Mouse (Mus musculus) ZHBTc4 (cell line): ENCODE data around the gene Ube2q1.

Experiments used
- DNase-seq: peaks from one replicate; pipeline ENCODE4 v3.0.0-alpha.2; 2011; ENCODE audit warnings: low read depth, low spot score

Gene Ube2q1

GRCm38 (mm10) chr3:89786275-89786674 is 12.9 kb downstream of the Ube2q1 start:
- no peak for DNase-seq

DNA sequence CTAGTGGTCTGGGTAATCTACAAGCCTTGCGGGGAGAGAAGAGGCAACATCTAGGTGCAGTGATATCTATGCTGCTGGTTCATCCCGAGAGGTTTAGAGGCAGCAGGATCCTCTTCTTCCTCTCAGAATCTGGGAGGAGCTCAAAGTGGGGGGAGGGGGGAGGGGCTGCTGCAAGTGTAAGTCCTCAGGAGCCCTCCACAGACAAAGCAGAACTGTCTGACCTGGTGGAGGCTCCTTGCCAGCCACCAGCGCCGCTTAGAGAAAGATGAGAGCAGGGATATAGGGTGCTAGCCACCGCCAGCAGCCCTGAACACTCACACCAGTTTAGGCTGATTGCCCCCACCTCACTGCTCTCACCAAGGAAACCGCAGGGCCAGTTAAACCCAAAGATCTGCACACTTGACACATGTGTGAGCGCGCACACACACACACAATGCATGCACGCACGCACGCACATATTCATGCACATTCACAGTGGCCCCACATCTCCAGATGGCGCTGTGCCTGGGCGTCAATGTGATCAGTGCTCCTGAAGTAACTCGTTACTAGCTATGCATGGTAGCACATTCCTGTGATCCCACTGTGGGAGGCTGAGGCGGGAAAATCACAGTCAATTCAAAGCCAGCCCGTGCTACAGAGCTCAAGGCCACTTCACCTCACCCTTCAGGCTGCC is 15.4 kb downstream of the Ube2q1 start:
- peak; percentile 76 for DNase-seq

GRCm38 (mm10) chr3:89794616-89795015 is 21.2 kb downstream of the Ube2q1 start:
- DNase-seq = peak; percentile 74

DNA sequence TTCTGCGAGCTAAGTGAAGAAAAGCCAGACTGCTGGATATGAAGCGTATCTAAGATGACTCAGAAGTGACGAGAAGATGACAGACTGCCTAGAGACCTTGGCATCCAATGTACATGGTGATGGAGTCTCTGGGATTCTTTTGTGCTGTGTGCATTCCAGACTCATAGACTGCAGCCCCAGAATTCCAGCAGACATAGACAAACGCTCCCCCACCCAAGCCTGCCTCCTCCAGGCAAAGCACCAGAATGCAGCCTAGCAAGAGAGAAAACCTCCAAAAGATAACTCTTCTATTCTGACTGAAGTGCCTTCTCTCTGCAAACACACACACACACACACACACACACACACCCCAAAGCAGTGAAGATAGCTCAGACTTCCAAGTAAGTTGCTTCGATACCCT is 22.3 kb downstream of the Ube2q1 start:
- DNase-seq = peak; percentile 85

- no peak for DNase-seq
Observed at GRCm38 (mm10) chr3:89796358-89796757, 22.9 kb downstream of the Ube2q1 start.

DNA sequence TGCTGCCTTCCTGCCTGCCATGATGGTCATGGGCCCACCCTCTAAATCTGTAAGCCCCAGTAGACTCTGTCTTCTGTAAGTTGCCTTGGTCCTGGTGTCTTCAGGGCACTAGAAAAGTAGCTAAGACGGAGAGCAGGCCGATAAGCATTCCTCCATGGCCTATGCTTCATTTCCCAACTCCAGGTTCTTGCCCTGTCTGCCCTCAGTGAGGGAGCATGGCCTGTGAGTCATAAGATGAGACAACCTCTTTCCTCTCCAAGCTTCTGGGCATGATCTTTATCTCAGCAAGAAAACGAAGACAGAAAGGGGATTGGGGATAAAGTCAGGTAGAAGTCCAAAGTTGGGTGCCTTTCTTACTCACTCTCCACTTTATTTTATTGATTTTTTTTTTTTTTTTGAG is 25.1 kb downstream of the Ube2q1 start:
- no peak for DNase-seq

DNA sequence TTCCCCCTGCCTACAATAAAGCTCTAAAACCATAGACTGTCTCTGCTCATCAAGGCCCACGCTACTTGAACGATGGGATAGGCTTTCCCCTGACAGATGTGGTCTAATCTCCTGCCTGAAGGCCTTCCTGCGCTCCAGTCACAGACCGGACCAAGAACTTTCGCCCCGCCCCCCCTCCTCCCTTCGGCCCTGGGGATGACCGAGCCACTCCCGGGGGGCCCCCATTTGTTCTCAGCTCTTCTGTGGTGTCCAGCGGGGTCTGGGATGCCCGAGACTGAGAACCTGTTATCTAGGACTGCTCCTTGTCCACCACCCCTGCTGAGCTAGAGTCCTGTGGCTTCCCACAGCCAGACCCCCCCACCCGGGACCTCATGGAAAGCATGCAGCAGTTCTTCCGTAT is 26.1 kb downstream of the Ube2q1 start:
- DNase-seq = peak; percentile 87

- peak; percentile 95 for DNase-seq
Observed at GRCm38 (mm10) chr3:89800078-89800477, 26.7 kb downstream of the Ube2q1 start.

GRCm38 (mm10) chr3:89800774-89801506 is 27.5 kb downstream of the Ube2q1 start:
- peak; percentile 81 for DNase-seq

DNA sequence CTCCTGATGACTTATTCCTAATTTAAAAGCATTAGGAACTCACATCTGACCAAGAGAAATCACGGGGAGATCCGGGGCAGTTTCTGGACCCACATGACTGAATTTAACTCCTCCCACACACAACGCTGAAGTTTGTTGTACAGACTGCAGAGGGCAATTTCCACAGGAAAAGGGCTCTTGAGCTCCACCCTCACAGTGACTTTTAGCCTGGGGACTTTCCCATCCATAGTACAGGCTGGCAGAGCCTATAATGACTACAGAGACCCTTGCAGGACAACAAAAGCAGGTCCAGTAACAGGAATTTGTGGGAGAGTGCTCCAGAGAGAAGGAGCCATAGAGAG is 28.1 kb downstream of the Ube2q1 start:
- peak; percentile 90 for DNase-seq

- no peak for DNase-seq
Observed at GRCm38 (mm10) chr3:89802876-89803275, 29.5 kb downstream of the Ube2q1 start.

- peak; percentile 49 for DNase-seq
Observed at GRCm38 (mm10) chr3:89805179-89805578, 31.8 kb downstream of the Ube2q1 start.

GRCm38 (mm10) chr3:89806751-89807150 is 33.3 kb downstream of the Ube2q1 start:
- DNase-seq = peak; percentile 79

- no peak for DNase-seq
Observed at GRCm38 (mm10) chr3:89807171-89807570, 33.8 kb downstream of the Ube2q1 start.

DNA sequence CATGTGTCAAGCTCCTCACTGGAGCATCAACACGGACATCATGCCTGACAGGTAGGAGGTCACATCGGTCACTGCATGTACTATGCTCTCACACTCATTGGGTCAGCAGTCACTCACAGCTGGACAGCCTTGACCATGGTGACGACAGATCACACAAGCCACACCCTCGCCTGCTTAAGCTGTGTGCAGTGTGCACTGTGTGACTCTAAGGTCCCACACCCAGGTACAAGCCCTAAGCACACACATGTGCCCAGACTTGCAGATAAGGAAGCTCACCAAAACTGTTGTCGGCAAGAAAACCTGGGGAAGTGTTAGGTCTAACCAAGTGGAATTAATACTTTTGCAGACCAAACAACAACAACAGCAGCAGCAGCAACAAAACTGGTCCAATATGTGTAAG is 34.5 kb downstream of the Ube2q1 start:
- no peak for DNase-seq

DNA sequence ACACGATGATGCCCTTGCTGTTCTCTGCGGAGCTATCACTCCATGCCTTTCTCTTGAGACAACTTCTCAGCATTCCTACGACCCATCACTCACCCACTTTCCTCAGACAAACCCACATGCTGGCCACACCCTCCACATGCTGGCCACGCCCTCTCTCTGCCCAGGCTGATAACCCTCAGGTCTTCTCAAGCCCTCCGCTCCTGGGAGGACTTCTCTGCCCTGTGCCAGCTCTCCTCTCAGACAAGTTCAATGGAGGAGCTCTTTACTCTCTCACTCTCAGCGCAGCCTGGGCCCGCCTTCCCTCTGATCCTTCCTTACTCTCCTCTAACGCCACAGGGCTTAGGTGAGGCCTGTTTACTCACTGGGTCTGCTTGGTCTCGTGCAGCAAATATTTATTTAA is 35.2 kb downstream of the Ube2q1 start:
- DNase-seq = peak; percentile 81

DNA sequence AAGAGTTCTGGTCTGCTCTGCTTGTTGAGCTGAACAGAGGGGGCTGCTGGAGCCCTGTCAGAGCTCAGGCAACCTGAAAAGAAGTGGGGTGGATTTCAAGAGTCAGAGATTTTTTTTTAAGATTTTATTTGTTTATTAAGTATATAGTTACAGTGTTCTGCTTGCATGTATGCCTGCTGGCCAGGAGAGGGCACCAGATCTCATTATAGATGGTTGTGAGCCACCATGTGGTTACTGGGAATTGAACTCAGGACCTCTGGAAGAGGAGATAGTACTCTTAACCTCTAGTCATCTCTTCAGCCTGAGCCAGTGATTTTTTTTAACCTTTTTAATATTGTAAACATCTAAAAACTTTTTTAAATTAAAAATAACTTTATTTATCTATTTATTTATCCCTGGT is 37.4 kb downstream of the Ube2q1 start:
- DNase-seq = peak; percentile 53

DNA sequence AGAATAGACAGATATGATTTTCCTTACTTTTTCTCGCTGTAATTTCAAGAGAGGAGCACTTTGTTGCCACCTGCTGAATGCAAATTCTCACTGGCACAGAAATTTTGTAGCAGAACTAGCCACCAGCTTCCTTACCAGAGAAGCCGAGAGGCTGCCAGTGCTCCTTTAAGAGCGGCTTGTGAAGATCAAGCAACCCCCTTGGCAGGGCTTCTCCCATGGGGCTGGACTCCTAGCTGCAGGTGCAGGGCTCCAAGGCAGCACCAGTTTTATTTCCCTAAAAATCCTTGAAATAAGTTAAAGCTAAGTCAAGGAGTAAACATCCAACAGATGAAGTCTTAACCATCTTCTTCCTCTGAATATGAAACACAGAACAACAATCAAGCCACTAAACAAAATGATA is 38.8 kb downstream of the Ube2q1 start:
- DNase-seq = no peak

- peak; percentile 47 for DNase-seq
Observed at GRCm38 (mm10) chr3:89814051-89814450, 40.6 kb downstream of the Ube2q1 start.

DNA sequence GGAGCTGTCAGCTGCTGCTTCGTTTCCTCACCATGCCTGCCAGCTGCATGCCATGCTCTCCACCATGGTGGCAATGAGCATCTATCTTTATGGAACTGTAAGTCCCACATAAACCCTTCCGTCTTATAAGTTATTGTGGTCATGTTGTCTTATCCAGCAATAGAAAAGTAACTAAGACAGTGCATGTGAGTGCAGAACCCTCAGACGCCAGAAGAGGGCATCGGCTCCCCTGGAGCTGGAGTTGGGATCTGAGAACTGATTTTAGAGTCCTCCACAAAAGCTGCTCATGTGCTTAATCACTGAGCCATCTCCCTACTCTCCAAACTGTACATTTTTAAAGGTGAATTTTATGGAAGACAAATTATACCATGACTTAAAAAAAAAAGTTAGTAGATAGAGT is 43.6 kb downstream of the Ube2q1 start:
- DNase-seq = peak; percentile 78

GRCm38 (mm10) chr3:89818605-89819004 is 45.2 kb downstream of the Ube2q1 start:
- DNase-seq = no peak

- no peak for DNase-seq
Observed at GRCm38 (mm10) chr3:89819897-89820296, 46.5 kb downstream of the Ube2q1 start.

DNA sequence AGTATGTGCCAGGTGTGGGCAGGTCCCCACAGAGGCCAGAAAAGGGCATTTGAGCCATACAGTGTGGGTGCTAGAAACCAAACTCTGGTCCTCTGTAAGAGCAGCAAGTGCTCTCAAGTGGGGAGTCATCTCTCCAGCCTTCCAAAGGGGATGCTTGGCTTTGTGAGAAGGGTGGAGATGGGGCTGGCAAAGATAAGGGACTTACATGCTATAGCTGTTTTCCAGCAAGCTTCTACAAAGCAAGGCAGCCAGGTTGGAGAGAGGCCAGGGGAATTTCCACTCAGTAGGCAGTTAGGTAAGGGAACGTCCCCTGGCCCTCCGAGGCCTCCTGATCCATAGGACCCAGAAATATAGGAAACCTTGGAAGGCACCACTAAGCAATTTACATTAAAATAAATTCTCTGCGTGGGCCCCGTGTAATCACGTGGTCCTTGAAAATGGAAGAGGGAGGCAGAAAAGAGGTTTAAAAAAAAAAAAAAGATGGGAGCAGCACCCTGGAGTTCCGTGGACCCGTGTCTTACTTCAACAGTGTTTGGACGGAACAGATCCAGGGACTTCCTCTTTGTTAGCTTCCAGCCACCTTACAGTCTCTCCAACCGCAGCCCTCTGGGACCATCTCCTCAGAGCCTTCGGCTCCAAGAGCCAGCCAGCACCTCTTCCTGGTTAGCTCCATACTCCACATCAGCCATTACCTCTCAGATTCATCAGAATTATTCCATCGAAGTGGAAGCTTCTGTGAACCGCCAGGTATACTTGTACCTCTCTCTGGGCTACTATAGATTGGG is 47.1 kb downstream of the Ube2q1 start:
- DNase-seq = no peak
